20 mouse cellular contexts compared by ENCODE assay signal in genomic region chr3:39222059-39222458, GRCm38 (mm10).
"Had no signal": no experiment of that assay in that cellular context is flagged by ENCODE, and none has a peak within 500 bp of the region (broad histone marks: within the 10 kb centered on the region; RNA-seq: fewer than 3 reads in every experiment).

No protein-coding gene starts in this region.

- DNase-seq: kidney, adult 18-20 months; kidney, postnatal 10 days; layer of hippocampus, adult 9-11 months; liver; lung, adult 18-20 months; thymus, postnatal 25 days had no signal

- H3K27me3 ChIP-seq: hindbrain, embryonic 13.5 days; limb, embryonic 13.5 days; liver, embryonic 12.5 days; liver, embryonic 15.5 days; megakaryocyte, embryonic 14.5 days; midbrain, embryonic 13.5 days; neural tube, embryonic 13.5 days had no signal

- H3K9me3 ChIP-seq: hindbrain, embryonic 13.5 days; limb, embryonic 10.5 days; limb, embryonic 13.5 days; liver, embryonic 12.5 days; liver, embryonic 15.5 days; midbrain, embryonic 10.5 days; midbrain, embryonic 13.5 days; neural tube, embryonic 13.5 days had no signal

- H3K36me3 ChIP-seq: hindbrain, embryonic 13.5 days; limb, embryonic 10.5 days; limb, embryonic 13.5 days; liver, embryonic 12.5 days; liver, embryonic 15.5 days; midbrain, embryonic 10.5 days; midbrain, embryonic 13.5 days; neural tube, embryonic 13.5 days had no signal

- H3K9ac ChIP-seq: hindbrain, embryonic 13.5 days; limb, embryonic 13.5 days; liver, embryonic 12.5 days; liver, embryonic 15.5 days; midbrain, embryonic 13.5 days; neural tube, embryonic 13.5 days had no signal

- H3K4me2 ChIP-seq: hindbrain, embryonic 13.5 days; limb, embryonic 13.5 days; liver, embryonic 12.5 days; liver, embryonic 15.5 days; midbrain, embryonic 13.5 days; neural tube, embryonic 13.5 days had no signal

- H3K4me1 ChIP-seq: liver, embryonic 12.5 days; liver, embryonic 15.5 days; megakaryocyte, embryonic 14.5 days had no signal

- ATAC-seq: hindbrain, embryonic 16.5 days; liver, embryonic 12.5 days; midbrain, embryonic 13.5 days; midbrain, embryonic 16.5 days had no signal

- H3K4me3 ChIP-seq: hindbrain, embryonic 13.5 days; layer of hippocampus, adult 2 months; limb, embryonic 10.5 days; limb, embryonic 13.5 days; liver, embryonic 12.5 days; liver, embryonic 15.5 days; megakaryocyte, embryonic 14.5 days; midbrain, embryonic 10.5 days; midbrain, embryonic 13.5 days; myocyte; neural tube, embryonic 13.5 days had no signal

- H3K27ac ChIP-seq: hindbrain, embryonic 13.5 days; layer of hippocampus, adult 2 months; limb, embryonic 10.5 days; limb, embryonic 13.5 days; liver, embryonic 12.5 days; liver, embryonic 15.5 days; macrophage; midbrain, embryonic 10.5 days; midbrain, embryonic 13.5 days; neural tube, embryonic 13.5 days had no signal
